Mouse (Mus musculus) limb, embryonic 15.5 days (tissue): ENCODE results near the gene Olfr558. TPM values are rescaled to one million over a fixed set of nuclear protein-coding genes. Genes with fewer than 3 reads are reported as not detected.

Experiments used
- ATAC-seq: fragments of 200-750 bp; cut with Nextera tagmentation; 2 replicates; pipeline ENCODE4 v1.8.0; 2017; ENCODE audit warnings: low read depth, moderate TSS enrichment; ENCODE audit not compliant: insufficient number of reproducible peaks, low FRiP score, low TSS enrichment
- H3K27ac ChIP-seq: fragments of 300-500 bp; sonication (generic); 2 replicates; pipeline ENCODE4 v1.5.1; 2015; ENCODE audit warnings: moderate library complexity, mild to moderate bottlenecking, inconsistent platforms
- H3K27me3 ChIP-seq: fragments of 300-500 bp; sonication (generic); 2 replicates; pipeline ENCODE4 v1.6.1; 2015; ENCODE audit warnings: inconsistent platforms
- H3K36me3 ChIP-seq: fragments of 300-500 bp; sonication (generic); 2 replicates; pipeline ENCODE4 v1.6.1; 2015; ENCODE audit warnings: inconsistent platforms
- H3K4me1 ChIP-seq: fragments of 300-500 bp; sonication (generic); 2 replicates; pipeline ENCODE4 v1.6.1; 2015; ENCODE audit warnings: inconsistent platforms
- H3K4me2 ChIP-seq: fragments of 300-500 bp; sonication (generic); 2 replicates; pipeline ENCODE4 v1.6.1; 2015; ENCODE audit warnings: mild to moderate bottlenecking, inconsistent platforms
- H3K4me3 ChIP-seq: fragments of 300-500 bp; sonication (generic); 2 replicates; pipeline ENCODE4 v1.5.1; 2015; ENCODE audit warnings: mild to moderate bottlenecking, inconsistent platforms
- H3K9ac ChIP-seq: fragments of 300-500 bp; sonication (generic); 2 replicates; pipeline ENCODE4 v1.6.1; 2015; ENCODE audit warnings: inconsistent platforms
- H3K9me3 ChIP-seq: fragments of 300-500 bp; sonication (generic); 2 replicates; pipeline ENCODE4 v1.6.1; 2016; ENCODE audit warnings: inconsistent platforms
- WGBS: fragments of 180-500 bp; shearing (Covaris S2); methylation state at CpG from one replicate; pipeline ENCODE4 v1.1.7; 2015; 5-methylcytosine and 5-hydroxymethylcytosine counted together
- polyA plus RNA-seq: library from polyadenylated mRNA; unstranded; fragments of >200 nt; fragmentation: Nextera tagmentation; extraction: Ambion mirVana; gene quantifications from 2 replicates; pipeline ENCODE4 v1.2.1, GENCODE M21; 2015

Gene Olfr558
- polyA plus RNA-seq, 1 experiment from 2014 or later, result 1.1 TPM

DNA sequence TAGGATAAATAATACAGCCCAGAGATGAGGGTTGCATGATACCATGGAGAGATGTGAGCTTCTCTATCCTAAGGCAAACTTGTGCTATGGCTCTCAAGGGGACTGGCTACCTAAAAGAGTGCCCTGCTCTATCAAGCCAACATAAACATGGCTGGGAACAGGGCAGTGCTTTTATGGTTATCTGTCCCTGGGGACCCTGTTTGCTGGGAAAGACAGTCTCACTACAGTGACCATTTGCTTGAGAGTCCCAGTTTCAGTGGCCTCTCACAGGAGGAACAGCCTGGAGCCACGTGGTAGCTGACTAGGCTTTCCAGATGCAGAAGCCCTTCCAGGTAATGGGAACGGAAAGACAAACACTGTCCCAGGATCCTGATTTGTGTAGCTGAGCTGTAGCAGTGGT is 35.7 kb downstream of the Olfr558 start:
- H3K27me3 ChIP-seq, result no peaks in the 10 kb centered on the region
- 38% methylated on average over 2 of the region's 2 CpGs for WGBS
- H3K4me1 ChIP-seq, result no peaks in the 10 kb centered on the region
- H3K27ac ChIP-seq, result no peak overlapping the region
- H3K4me2 ChIP-seq, result no peak overlapping the region
- no peak for ATAC-seq
- H3K9me3 ChIP-seq, result no peaks in the 10 kb centered on the region
- no peak overlapping the region for H3K4me3 ChIP-seq
- H3K36me3 ChIP-seq, result no peaks in the 10 kb centered on the region
- no peak overlapping the region for H3K9ac ChIP-seq

DNA sequence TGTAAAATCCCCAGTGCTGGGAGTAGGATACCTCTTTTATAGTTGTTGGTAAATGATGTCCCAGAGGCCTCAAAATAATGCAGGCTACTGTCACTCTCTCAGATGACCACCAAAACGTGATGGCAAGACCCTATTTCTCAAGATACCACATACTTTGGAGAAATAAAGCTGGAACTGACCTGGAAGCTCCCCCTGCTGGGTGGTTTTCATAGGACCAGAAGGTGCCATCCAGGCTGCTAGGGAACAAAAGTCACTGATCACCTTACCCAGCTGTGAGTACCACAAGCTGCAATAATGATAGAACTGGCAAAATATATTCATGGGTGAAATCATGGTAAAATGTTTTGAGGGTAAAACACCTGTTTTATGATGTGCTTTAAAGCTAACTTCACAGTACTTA is 50.1 kb downstream of the Olfr558 start:
- ATAC-seq, result no peak
- H3K36me3 ChIP-seq, result no peaks in the 10 kb centered on the region
- no peaks in the 10 kb centered on the region for H3K9me3 ChIP-seq
- WGBS, result 18% methylated on average over 1 of the region's 1 CpGs
- no peak overlapping the region for H3K4me2 ChIP-seq
- H3K4me3 ChIP-seq, result no peak overlapping the region
- H3K27ac ChIP-seq, result no peak overlapping the region
- no peaks in the 10 kb centered on the region for H3K27me3 ChIP-seq
- no peaks in the 10 kb centered on the region for H3K4me1 ChIP-seq
- H3K9ac ChIP-seq, result no peak overlapping the region

DNA sequence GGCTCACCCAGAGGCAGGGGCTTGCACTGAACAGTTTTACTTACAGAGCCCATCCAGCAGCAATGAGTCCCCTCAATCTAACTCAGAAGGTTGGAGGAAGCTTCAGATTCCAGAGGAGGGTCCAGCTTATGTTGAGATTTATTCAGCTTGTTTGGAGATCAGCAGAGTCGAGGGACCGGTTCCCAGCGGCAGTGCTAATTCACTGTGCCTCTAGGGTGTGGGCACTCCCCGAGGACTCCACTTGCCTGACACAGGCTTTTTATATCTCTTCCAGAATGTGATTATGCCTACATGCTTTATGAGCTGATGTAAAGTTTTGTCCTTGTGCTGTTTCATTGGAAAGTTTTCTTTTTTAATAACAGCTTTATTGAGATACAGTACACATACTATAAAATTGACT is 57.3 kb downstream of the Olfr558 start, which contains the start of the genes Olfr560 and Olfr78:
TSS of gene Olfr560 (minus strand) at position 101 of the 400 bp plus-strand sequence.
TSS of gene Olfr78 (minus strand) at position 206 of the 400 bp plus-strand sequence.
- no peak within 1 kb of the TSS for H3K4me3 ChIP-seq
- no peaks in the 10 kb centered on the region for H3K4me1 ChIP-seq
- no peaks in the 10 kb centered on the region for H3K27me3 ChIP-seq
- no peak for ATAC-seq
- no peak within 1 kb of the TSS for H3K4me2 ChIP-seq
- no peak within 1 kb of the TSS for H3K9ac ChIP-seq
- 59% methylated on average over 4 of the region's 4 CpGs for WGBS
- no peaks in the 10 kb centered on the region for H3K9me3 ChIP-seq
- no peaks in the 10 kb centered on the region for H3K36me3 ChIP-seq
- no peak within 1 kb of the TSS for H3K27ac ChIP-seq

Other genes starting within 250 kb of the Olfr558 start
- gene Olfr543, start 220.5 kb upstream of the Olfr558 start, polyA plus RNA-seq, result 0.24 TPM in 1 of 2 replicates, not detected in the other
- gene Olfr544, start 213.9 kb upstream of the Olfr558 start, polyA plus RNA-seq, result 0.09 TPM in 2 replicates
- gene Olfr545, start 202.6 kb upstream of the Olfr558 start, polyA plus RNA-seq, result 0.06 and 0.10 TPM in 2 replicates
- not detected in 2 replicates for gene Olfr547, start 167.5 kb upstream of the Olfr558 start, polyA plus RNA-seq
- not detected in 2 replicates for gene Olfr548-ps1, start 161.3 kb upstream of the Olfr558 start, polyA plus RNA-seq
- gene Olfr549, start 152.3 kb upstream of the Olfr558 start, polyA plus RNA-seq, result not detected in 2 replicates
- 0.49 and 0.97 TPM in 2 replicates for gene Trim21, start 136.7 kb upstream of the Olfr558 start, polyA plus RNA-seq
- gene Olfr550, start 130.8 kb upstream of the Olfr558 start, polyA plus RNA-seq, result 0.05 TPM in 1 of 2 replicates, not detected in the other
- gene Olfr551, start 110.3 kb upstream of the Olfr558 start, polyA plus RNA-seq, result not detected in 2 replicates
- not detected in 2 replicates for gene Olfr552, start 104.4 kb upstream of the Olfr558 start, polyA plus RNA-seq
- gene Olfr553, start 84.0 kb upstream of the Olfr558 start, polyA plus RNA-seq, result not detected in 2 replicates
- not detected in 2 replicates for gene Olfr554, start 63.8 kb upstream of the Olfr558 start, polyA plus RNA-seq
- not detected in 2 replicates for gene Olfr555, start 43.4 kb upstream of the Olfr558 start, polyA plus RNA-seq
- not detected in 2 replicates for gene Olfr556, start 37.3 kb upstream of the Olfr558 start, polyA plus RNA-seq
- 13.6 and 14.3 TPM in 2 replicates for gene Trim68, start 14.9 kb upstream of the Olfr558 start, polyA plus RNA-seq
- not detected in 2 replicates for gene Olfr557, start 6.3 kb upstream of the Olfr558 start, polyA plus RNA-seq
- not detected in 2 replicates for gene Olfr33, start 16.9 kb downstream of the Olfr558 start, polyA plus RNA-seq
- gene Olfr559, start 25.3 kb downstream of the Olfr558 start, polyA plus RNA-seq, result not detected in 2 replicates
- not detected in 2 replicates for gene Olfr560, start 57.2 kb downstream of the Olfr558 start, polyA plus RNA-seq
- gene Olfr78, start 57.3 kb downstream of the Olfr558 start, polyA plus RNA-seq, result 0.22 and 0.34 TPM in 2 replicates
- not detected in 2 replicates for gene Olfr561, start 69.0 kb downstream of the Olfr558 start, polyA plus RNA-seq
- gene Olfr564, start 101.3 kb downstream of the Olfr558 start, polyA plus RNA-seq, result not detected in 2 replicates
- gene Olfr566, start 156.6 kb downstream of the Olfr558 start, polyA plus RNA-seq, result not detected in 2 replicates
- not detected in 2 replicates for gene Olfr568, start 174.9 kb downstream of the Olfr558 start, polyA plus RNA-seq
- gene Olfr569, start 188.7 kb downstream of the Olfr558 start, polyA plus RNA-seq, result not detected in 2 replicates
- not detected in 2 replicates for gene Olfr570, start 192.4 kb downstream of the Olfr558 start, polyA plus RNA-seq
- gene Olfr571, start 215.3 kb downstream of the Olfr558 start, polyA plus RNA-seq, result not detected in 2 replicates
- not detected in 2 replicates for gene Olfr572, start 222.2 kb downstream of the Olfr558 start, polyA plus RNA-seq
- not detected in 2 replicates for gene Olfr573-ps1, start 240.4 kb downstream of the Olfr558 start, polyA plus RNA-seq
- not detected in 2 replicates for gene Olfr574, start 246.3 kb downstream of the Olfr558 start, polyA plus RNA-seq